Mouse (Mus musculus) neural tube, embryonic 15.5 days (tissue): Measurements from ENCODE around the gene Cyp19a1. TPM values are rescaled to one million over a fixed set of nuclear protein-coding genes. Genes with fewer than 3 reads are reported as not detected.

ENCODE experiments used
- ATAC-seq: fragments of 200-750 bp; cut with Nextera tagmentation; 2 replicates; pipeline ENCODE4 v1.8.0; 2017; ENCODE audit warnings: mild to moderate bottlenecking, moderate TSS enrichment, moderate library complexity; ENCODE audit not compliant: low FRiP score
- H3K27ac ChIP-seq: fragments of 300-500 bp; sonication (generic); replicated peaks from 2 replicates; pipeline ENCODE4 v1.5.1; 2015; ENCODE audit warnings: mild to moderate bottlenecking, inconsistent platforms
- H3K27me3 ChIP-seq: fragments of 300-500 bp; sonication (generic); replicated peaks from 2 replicates; pipeline ENCODE4 v1.6.1; 2015; ENCODE audit warnings: inconsistent platforms
- H3K36me3 ChIP-seq: fragments of 300-500 bp; sonication (generic); 2 replicates; pipeline ENCODE4 v1.6.1; 2015; ENCODE audit warnings: inconsistent platforms
- H3K4me1 ChIP-seq: fragments of 300-500 bp; sonication (generic); 2 replicates; pipeline ENCODE4 v1.6.1; 2015; ENCODE audit warnings: inconsistent platforms
- H3K4me2 ChIP-seq: fragments of 300-500 bp; sonication (generic); 2 replicates; pipeline ENCODE4 v1.6.1; 2015; ENCODE audit warnings: inconsistent platforms, mild to moderate bottlenecking, moderate library complexity
- H3K4me3 ChIP-seq: fragments of 300-500 bp; sonication (generic); replicated peaks from 2 replicates; pipeline ENCODE4 v1.5.1; 2015; ENCODE audit warnings: mild to moderate bottlenecking, inconsistent platforms
- H3K9ac ChIP-seq: fragments of 300-500 bp; sonication (generic); replicated peaks from 2 replicates; pipeline ENCODE4 v1.6.1; 2015; ENCODE audit warnings: mild to moderate bottlenecking, inconsistent platforms
- H3K9me3 ChIP-seq: fragments of 300-500 bp; sonication (generic); replicated peaks from 2 replicates; pipeline ENCODE4 v1.6.1; 2016; ENCODE audit warnings: inconsistent platforms
- WGBS: fragments of 180-500 bp; shearing (Covaris S2); methylation state at CpG from one replicate; pipeline ENCODE4 v1.1.7; 2015; ENCODE audit warnings: mixed read lengths; 5-methylcytosine and 5-hydroxymethylcytosine counted together
- polyA plus RNA-seq: library from polyadenylated mRNA; unstranded; fragments of >200 nt; fragmentation: Nextera tagmentation; extraction: Ambion mirVana; gene quantifications from 2 replicates; pipeline ENCODE4 v1.2.1, GENCODE M21; 2015

The Cyp19a1 gene
- polyA plus RNA-seq, 1 experiment from 2014 or later = 0.15 TPM

DNA sequence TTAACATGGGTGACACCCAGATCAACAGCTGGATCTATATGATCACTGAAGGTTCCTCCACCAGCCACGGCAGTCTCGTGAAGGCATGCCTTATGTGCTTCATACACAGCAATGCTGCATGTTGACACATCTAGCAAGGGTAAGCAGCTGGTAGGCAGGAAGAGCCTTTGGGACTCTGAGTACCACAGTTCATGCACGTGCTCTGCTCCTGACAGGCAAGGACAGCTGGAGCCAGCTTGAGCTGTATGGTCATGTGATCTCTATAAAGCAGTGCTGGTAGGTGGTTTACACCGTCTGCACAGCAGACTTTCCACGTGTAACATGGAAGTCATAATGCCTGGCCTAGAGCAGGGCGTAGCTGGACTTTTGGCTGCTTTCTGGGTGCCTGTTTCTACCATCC lies 2.1 kb upstream of the Cyp19a1 start:
- ATAC-seq = no peak
- 78% methylated on average over 6 of the region's 6 CpGs for WGBS
- H3K27ac ChIP-seq = no peak overlapping the region

GRCm38 (mm10) chr9:54264754-54265153 lies 3.2 kb downstream of the Cyp19a1 start:
- no peak overlapping the region for H3K27ac ChIP-seq
- WGBS = 60% methylated on average over 4 of the region's 4 CpGs
- no peaks in the 10 kb centered on the region for H3K36me3 ChIP-seq
- H3K9ac ChIP-seq = no peak overlapping the region
- no peak overlapping the region for H3K4me2 ChIP-seq
- H3K27me3 ChIP-seq = no peaks in the 10 kb centered on the region
- no peak overlapping the region for H3K4me3 ChIP-seq
- no peaks in the 10 kb centered on the region for H3K9me3 ChIP-seq
- H3K4me1 ChIP-seq = no peaks in the 10 kb centered on the region
- no peak for ATAC-seq

More for the DNA sequence above, 2.1 kb upstream of the Cyp19a1 start:
- Histone ChIP-seq H3K4me2 (no peak overlapping the region), H3K36me3 (no peaks in the 10 kb centered on the region), H3K4me3 (no peak overlapping the region), H3K9me3 (no peaks in the 10 kb centered on the region), H3K27me3 (no peaks in the 10 kb centered on the region), H3K4me1 (peaks cover 3% of the 10 kb centered on the region; the same call in 1 of the 2 replicates), H3K9ac (no peak overlapping the region)

- Histone ChIP-seq H3K27ac (0 out of 2 replicates have a peak overlapping the region, but pooled peaks have one; percentile 33), H3K4me1 (no peaks in the 10 kb centered on the region), H3K9ac (no peak overlapping the region), H3K4me2 (no peak overlapping the region), H3K4me3 (no peak overlapping the region), H3K27me3 (no peaks in the 10 kb centered on the region), H3K9me3 (no peaks in the 10 kb centered on the region), H3K36me3 (no peaks in the 10 kb centered on the region)
- 60% methylated on average over 3 of the region's 3 CpGs for WGBS
- ATAC-seq = no peak
Observed at GRCm38 (mm10) chr9:54244869-54245665, 22.8 kb downstream of the Cyp19a1 start.

DNA sequence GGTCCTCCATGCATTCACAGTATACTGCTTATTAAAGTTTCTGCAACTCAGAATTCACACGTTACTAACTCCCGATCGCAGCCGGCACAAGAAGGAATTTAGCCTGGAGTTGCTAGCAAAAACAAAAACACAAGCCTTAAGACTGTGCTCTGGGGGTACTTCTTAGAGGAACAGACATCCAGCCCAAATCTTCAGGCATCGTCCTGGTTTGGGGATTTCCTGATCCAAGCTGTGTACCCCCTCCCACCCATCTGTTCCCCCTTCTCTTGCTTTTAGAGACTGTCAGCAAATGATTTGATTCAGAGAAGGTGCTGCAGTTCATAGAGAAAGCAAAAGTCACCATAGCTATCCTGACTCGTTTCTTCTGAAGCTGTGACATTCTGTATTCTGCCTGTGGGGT lies 40.3 kb downstream of the Cyp19a1 start:
- no peak for ATAC-seq
- H3K9me3 ChIP-seq = no peaks in the 10 kb centered on the region
- H3K27me3 ChIP-seq = no peaks in the 10 kb centered on the region
- H3K9ac ChIP-seq = no peak overlapping the region
- H3K4me1 ChIP-seq = no peaks in the 10 kb centered on the region
- 68% methylated on average over 6 of the region's 6 CpGs for WGBS
- no peaks in the 10 kb centered on the region for H3K36me3 ChIP-seq
- H3K27ac ChIP-seq = no peak overlapping the region
- no peak overlapping the region for H3K4me3 ChIP-seq
- H3K4me2 ChIP-seq = no peak overlapping the region

GRCm38 (mm10) chr9:54216511-54216910 lies 51.4 kb downstream of the Cyp19a1 start:
- Histone ChIP-seq H3K9ac (no peak overlapping the region), H3K27ac (no peak overlapping the region), H3K36me3 (no peaks in the 10 kb centered on the region), H3K27me3 (no peaks in the 10 kb centered on the region), H3K4me3 (no peak overlapping the region), H3K4me2 (no peak overlapping the region), H3K9me3 (no peaks in the 10 kb centered on the region), H3K4me1 (no peaks in the 10 kb centered on the region)
- ATAC-seq = no peak
- WGBS = 55% methylated on average over 5 of the region's 5 CpGs

DNA sequence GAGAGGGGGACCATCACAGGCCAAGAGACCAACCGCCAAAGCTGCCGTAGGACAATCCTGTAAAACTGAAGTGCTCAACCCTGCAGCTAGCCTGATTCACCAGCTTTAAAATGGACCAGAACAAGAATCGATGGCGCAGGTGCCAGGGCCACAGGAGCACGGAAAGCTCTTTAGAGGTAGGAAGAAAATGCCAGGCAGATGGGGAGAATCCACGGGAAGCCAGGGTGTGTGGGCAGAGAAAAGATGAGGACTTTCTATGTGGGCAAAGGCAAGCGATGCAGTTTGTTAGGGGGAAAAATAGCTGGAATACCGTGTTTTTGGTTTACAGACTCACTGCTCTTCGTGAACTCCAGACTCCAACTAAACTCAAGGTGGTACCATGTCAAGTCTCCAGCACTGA lies 53.0 kb downstream of the Cyp19a1 start:
- no peak overlapping the region for H3K27ac ChIP-seq
- H3K4me1 ChIP-seq = no peaks in the 10 kb centered on the region
- no peaks in the 10 kb centered on the region for H3K36me3 ChIP-seq
- H3K4me3 ChIP-seq = no peak overlapping the region
- WGBS = 84% methylated on average over 9 of the region's 9 CpGs
- ATAC-seq = no peak
- H3K9ac ChIP-seq = no peak overlapping the region
- no peaks in the 10 kb centered on the region for H3K27me3 ChIP-seq
- H3K4me2 ChIP-seq = no peak overlapping the region
- H3K9me3 ChIP-seq = no peaks in the 10 kb centered on the region

GRCm38 (mm10) chr9:54194790-54195189 lies 73.1 kb downstream of the Cyp19a1 start:
- WGBS = 75% methylated on average over 5 of the region's 5 CpGs
- Histone ChIP-seq H3K9me3 (no peaks in the 10 kb centered on the region), H3K4me3 (no peak overlapping the region), H3K36me3 (no peaks in the 10 kb centered on the region), H3K4me2 (no peak overlapping the region), H3K27me3 (no peaks in the 10 kb centered on the region), H3K4me1 (no peaks in the 10 kb centered on the region), H3K27ac (no peak overlapping the region), H3K9ac (no peak overlapping the region)
- ATAC-seq = no peak

DNA sequence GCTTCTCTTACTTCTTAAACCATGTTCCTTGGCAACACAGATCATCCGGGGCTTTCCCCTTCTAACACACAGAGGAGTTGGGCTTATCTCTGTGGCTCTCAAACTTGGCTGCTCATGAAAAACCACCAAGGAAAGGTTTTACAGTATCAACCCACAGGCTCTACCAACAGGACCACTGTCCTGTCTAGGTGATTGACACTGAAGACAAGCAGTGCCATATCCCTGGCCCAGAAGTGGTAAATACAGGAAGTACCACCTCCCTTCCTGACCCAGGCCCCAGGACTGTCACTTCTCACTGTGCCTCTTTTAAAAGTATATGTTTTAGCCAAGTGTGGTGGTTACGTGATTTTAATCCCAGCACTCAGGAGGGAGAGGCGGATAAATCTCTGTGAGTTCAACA lies 76.5 kb downstream of the Cyp19a1 start:
- WGBS = 87% methylated on average over 3 of the region's 3 CpGs
- Histone ChIP-seq H3K27ac (no peak overlapping the region), H3K4me3 (no peak overlapping the region), H3K9ac (no peak overlapping the region), H3K27me3 (no peaks in the 10 kb centered on the region), H3K4me2 (no peak overlapping the region), H3K36me3 (no peaks in the 10 kb centered on the region), H3K4me1 (no peaks in the 10 kb centered on the region), H3K9me3 (no peaks in the 10 kb centered on the region)
- ATAC-seq = no peak

- WGBS = 82% methylated on average over 7 of the region's 7 CpGs
- Histone ChIP-seq H3K27ac (no peak overlapping the region), H3K36me3 (no peaks in the 10 kb centered on the region), H3K4me1 (no peaks in the 10 kb centered on the region), H3K27me3 (no peaks in the 10 kb centered on the region), H3K9me3 (no peaks in the 10 kb centered on the region), H3K9ac (no peak overlapping the region), H3K4me3 (no peak overlapping the region), H3K4me2 (no peak overlapping the region)
- ATAC-seq = no peak
Observed at GRCm38 (mm10) chr9:54182484-54182883, 85.4 kb downstream of the Cyp19a1 start.

DNA sequence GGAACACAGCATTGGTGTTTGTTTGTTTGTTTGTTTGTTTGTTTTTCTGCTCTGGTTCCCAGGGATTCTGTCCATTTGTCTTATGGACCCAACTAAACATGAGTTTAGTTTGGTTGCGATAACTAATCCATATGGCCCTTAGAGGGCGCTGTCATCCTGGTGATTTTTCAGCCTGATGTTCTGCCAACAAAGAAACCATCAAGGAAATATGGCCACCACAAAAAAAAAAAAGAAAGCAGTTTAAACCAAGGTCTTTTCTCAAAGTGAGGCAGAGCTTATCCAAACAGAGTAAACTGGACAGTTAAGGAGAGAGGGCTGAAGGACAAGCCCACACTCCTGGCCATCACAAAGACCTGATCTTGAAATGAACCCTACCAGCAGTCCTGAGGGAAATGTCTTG lies 86.6 kb downstream of the Cyp19a1 start:
- H3K4me1 ChIP-seq = no peaks in the 10 kb centered on the region
- no peak for ATAC-seq
- H3K4me2 ChIP-seq = no peak overlapping the region; the same call in 1 of the 2 replicates
- H3K27ac ChIP-seq = no peak overlapping the region
- H3K27me3 ChIP-seq = no peaks in the 10 kb centered on the region
- 10% methylated on average over 2 of the region's 2 CpGs for WGBS
- H3K9me3 ChIP-seq = no peaks in the 10 kb centered on the region
- no peaks in the 10 kb centered on the region for H3K36me3 ChIP-seq
- no peak overlapping the region for H3K9ac ChIP-seq
- no peak overlapping the region for H3K4me3 ChIP-seq

DNA sequence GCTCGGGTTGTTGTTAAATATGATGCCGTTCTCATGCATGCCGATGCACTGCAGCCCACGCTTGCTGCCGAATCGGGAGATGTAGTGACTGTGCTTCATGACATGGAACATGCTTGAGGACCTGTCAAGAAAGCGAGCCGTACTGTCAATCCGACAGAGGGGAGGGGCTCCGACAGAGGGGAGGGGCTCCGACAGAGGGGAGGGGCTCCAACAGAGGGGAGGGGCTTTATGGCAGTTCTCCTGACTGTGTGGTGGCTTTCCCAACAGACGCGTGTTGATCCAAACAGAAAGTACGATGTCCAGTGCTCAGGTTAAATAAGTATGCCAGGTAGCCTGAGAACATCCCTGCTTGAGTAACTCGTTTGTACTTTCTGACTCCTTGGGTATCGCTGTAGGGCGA lies 87.7 kb downstream of the Cyp19a1 start:
- no peaks in the 10 kb centered on the region for H3K9me3 ChIP-seq
- no peaks in the 10 kb centered on the region for H3K4me1 ChIP-seq
- WGBS = 81% methylated on average over 17 of the region's 17 CpGs
- H3K36me3 ChIP-seq = no peaks in the 10 kb centered on the region
- no peaks in the 10 kb centered on the region for H3K27me3 ChIP-seq
- H3K27ac ChIP-seq = no peak overlapping the region
- no peak overlapping the region for H3K4me2 ChIP-seq
- no peak overlapping the region for H3K4me3 ChIP-seq
- no peak for ATAC-seq
- H3K9ac ChIP-seq = no peak overlapping the region

- Histone ChIP-seq H3K9ac (no peak overlapping the region), H3K4me3 (0 out of 2 replicates have a peak overlapping the region, but pooled peaks have one; percentile 7), H3K9me3 (no peaks in the 10 kb centered on the region), H3K36me3 (no peaks in the 10 kb centered on the region), H3K27ac (no peak overlapping the region), H3K4me1 (no peaks in the 10 kb centered on the region), H3K4me2 (peak overlapping the region; percentile 35), H3K27me3 (no peaks in the 10 kb centered on the region)
- ATAC-seq = peak; percentile 65; the same call in 1 of the 2 replicates
- WGBS = 44% methylated on average over 5 of the region's 5 CpGs
Observed at GRCm38 (mm10) chr9:54169489-54169888, 98.4 kb downstream of the Cyp19a1 start.
